Mouse (Mus musculus): Measurements from ENCODE around the gene Gabbr2.

DNA sequence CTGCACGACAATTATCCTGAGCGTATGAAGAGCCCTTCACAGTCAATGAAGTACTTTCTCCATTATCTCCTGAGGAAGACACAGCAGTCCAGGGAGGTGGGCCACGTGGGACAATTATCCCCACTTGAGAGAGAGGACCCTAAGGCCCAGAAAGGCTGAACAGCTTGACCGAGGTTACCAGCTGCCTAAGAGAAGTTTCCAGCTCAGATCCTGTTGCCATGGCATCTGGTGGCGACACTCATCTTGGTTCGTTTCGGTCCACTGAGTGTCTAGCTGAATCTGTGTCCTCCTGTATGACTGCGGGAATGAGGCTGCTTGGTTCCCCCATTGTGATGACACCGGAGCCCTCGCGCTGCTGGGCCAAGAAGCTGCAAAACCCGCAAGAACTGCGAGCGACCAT, 76.2 kb downstream of the Gabbr2 start:
- TF ChIP-seq GATA1 (IDR thresholded peaks at IDR 0.05; ENCODE audit: borderline replicate concordance, low read length) (no peak), FLI1 (IDR thresholded peaks at IDR 0.05; ENCODE audit: low read length) (no peak)

Measured in megakaryocyte, embryonic 14.5 days (primary cell).